7 mouse cellular contexts compared by ENCODE assay signal in genomic region chr16:17733646-17734045, GRCm38 (mm10). TPM values are rescaled to one million over a fixed set of nuclear protein-coding genes. Genes with fewer than 3 reads are reported as not detected.
A peak's percentile ranks its signal among the peaks of the same experiment; 100 is the strongest.
DNase-seq lines count a peak whose midpoint lies in the region; ATAC-seq and TF ChIP-seq lines count a peak whose summit lies in the region.

No protein-coding gene starts in this region.

- H3K36me3 ChIP-seq in kidney, embryonic 15.5 days = no peaks in the 10 kb centered on the region
- H3K36me3 ChIP-seq in ES-Bruce4 (ENCODE audit: control insufficient read depth, insufficient read depth, low read length, poor library complexity, severe bottlenecking) = no peaks in the 10 kb centered on the region
- no peaks in the 10 kb centered on the region for H3K36me3 ChIP-seq in midbrain, embryonic 16.5 days (ENCODE audit: control insufficient read depth, insufficient read depth, low read length)

- TF ChIP-seq POLR2A in ES-Bruce4 (IDR thresholded peaks at IDR 0.05; ENCODE audit: insufficient read depth, low read length) = no peak
- TF ChIP-seq POLR2A in embryonic fibroblast, embryonic 13.5 days (IDR thresholded peaks at IDR 0.05; ENCODE audit: low read depth, low read length) = no peak

- no peak for DNase-seq in kidney, postnatal 25 days
- DNase-seq in adrenal gland, postnatal 10 days = no peak
- DNase-seq in cerebellum, adult 18-20 months = no peak

- no peaks in the 10 kb centered on the region for H3K27me3 ChIP-seq in kidney, embryonic 15.5 days
- H3K27me3 ChIP-seq in ES-Bruce4 (ENCODE audit: control insufficient read depth, insufficient read depth, low read length, poor library complexity, severe bottlenecking) = peaks cover 6% of the 10 kb centered on the region; the same call in 1 of the 2 replicates
- no peaks in the 10 kb centered on the region for H3K27me3 ChIP-seq in midbrain, embryonic 16.5 days (ENCODE audit: control insufficient read depth, insufficient read depth, low read depth, low read length)

- no peak for TF ChIP-seq EP300 in ES-Bruce4 (IDR thresholded peaks at IDR 0.05; ENCODE audit: insufficient read depth, low read depth, low read length)

- no peaks in the 10 kb centered on the region for H3K4me1 ChIP-seq in kidney, embryonic 15.5 days
- H3K4me1 ChIP-seq in ES-Bruce4 (ENCODE audit: control insufficient read depth, insufficient read depth, low read length) = no peaks in the 10 kb centered on the region
- H3K4me1 ChIP-seq in embryonic fibroblast, embryonic 13.5 days (ENCODE audit: control insufficient read depth, insufficient read depth, low read length) = peaks cover 11% of the 10 kb centered on the region
- H3K4me1 ChIP-seq in midbrain, embryonic 16.5 days (ENCODE audit: control insufficient read depth, insufficient read depth, low read length) = no peaks in the 10 kb centered on the region

- no peak for TF ChIP-seq CTCF in ES-Bruce4 (IDR thresholded peaks at IDR 0.05; ENCODE audit: low read depth, low read length)
- no peak for TF ChIP-seq CTCF in embryonic fibroblast, embryonic 13.5 days (IDR thresholded peaks at IDR 0.05; ENCODE audit: borderline replicate concordance, insufficient read depth, low read length)

- H3K9me3 ChIP-seq in kidney, embryonic 15.5 days (replicated peaks) = no peaks in the 10 kb centered on the region
- no peaks in the 10 kb centered on the region for H3K9me3 ChIP-seq in ES-Bruce4 (replicated peaks; ENCODE audit: control insufficient read depth, insufficient read depth, low read length, poor library complexity, severe bottlenecking)
- no peaks in the 10 kb centered on the region for H3K9me3 ChIP-seq in midbrain, embryonic 16.5 days (replicated peaks; ENCODE audit: control insufficient read depth, low read length, poor library complexity, severe bottlenecking)

- no peak overlapping the region for H3K27ac ChIP-seq in kidney, embryonic 15.5 days
- no peak overlapping the region for H3K27ac ChIP-seq in ES-Bruce4 (ENCODE audit: insufficient read depth, low read length)
- peak overlapping the region; percentile 65 for H3K27ac ChIP-seq in embryonic fibroblast, embryonic 13.5 days (ENCODE audit: insufficient read depth, low read length)
- H3K27ac ChIP-seq in midbrain, embryonic 16.5 days (ENCODE audit: low read length) = no peak overlapping the region

- H3K4me3 ChIP-seq in kidney, embryonic 15.5 days (replicated peaks) = peak overlapping the region; percentile 18; the same call in 1 of the 2 replicates
- H3K4me3 ChIP-seq in ES-Bruce4 (ENCODE audit: low read depth, low read length) = no peak overlapping the region
- H3K4me3 ChIP-seq in embryonic fibroblast, embryonic 13.5 days (ENCODE audit: insufficient read depth, low read length) = no peak overlapping the region
- peak overlapping the region; percentile 15; the same call in 1 of the 2 replicates for H3K4me3 ChIP-seq in midbrain, embryonic 16.5 days (ENCODE audit: low read depth, low read length)

- peak overlapping the region; percentile 53 for H3K4me2 ChIP-seq in kidney, embryonic 15.5 days
- peak overlapping the region; percentile 39 for H3K4me2 ChIP-seq in midbrain, embryonic 16.5 days (ENCODE audit: low read length)

- WGBS in kidney, embryonic 15.5 days = 75% methylated on average over 2 of the region's 2 CpGs
- WGBS in midbrain, embryonic 16.5 days = 64% methylated on average over 2 of the region's 2 CpGs

- ATAC-seq in kidney, embryonic 15.5 days (replicated peaks; ENCODE audit: low FRiP score) = no peak
- ATAC-seq in midbrain, embryonic 16.5 days = no peak

- no peak overlapping the region for H3K9ac ChIP-seq in kidney, embryonic 15.5 days
- 0 out of 2 replicates have a peak overlapping the region, but pooled peaks have one; percentile 55 for H3K9ac ChIP-seq in ES-Bruce4 (ENCODE audit: low read depth, poor library complexity, severe bottlenecking)
- no peak overlapping the region for H3K9ac ChIP-seq in midbrain, embryonic 16.5 days (ENCODE audit: low read depth, low read length)

RNA-seq across cellular contexts. Expression of gene Med15, which starts 1.0 kb away (rescaled TPM):
- 44.4 and 47.9 TPM in 2 replicates for polyA plus RNA-seq in kidney, embryonic 15.5 days (2015; fragmentation: Nextera tagmentation; extraction: Ambion mirVana)
- polyA plus RNA-seq in ES-Bruce4 (2011; ENCODE audit: insufficient read depth, insufficient read length, low read depth, missing spikeins) = 51.5 and 54.7 TPM in 2 replicates
- polyA plus RNA-seq in embryonic fibroblast, embryonic 13.5 days (2011; ENCODE audit: insufficient read length, low read depth, missing spikeins) = 65.3 and 67.2 TPM in 2 replicates
- polyA plus RNA-seq in midbrain, embryonic 16.5 days (2015; fragmentation: Nextera tagmentation; extraction: Ambion mirVana) = 47.5 and 47.9 TPM in 2 replicates
- total RNA-seq in adrenal gland, postnatal 10 days (2021) = 10 to 100 TPM; 42.7 to 55.3 TPM

RNA-seq across cellular contexts. Expression of gene Klhl22, which starts 25.8 kb away (rescaled TPM):
- polyA plus RNA-seq in kidney, embryonic 15.5 days (2015; fragmentation: Nextera tagmentation; extraction: Ambion mirVana) = 65.1 and 71.4 TPM in 2 replicates
- 40.2 and 44.0 TPM in 2 replicates for polyA plus RNA-seq in ES-Bruce4 (2011; ENCODE audit: insufficient read depth, insufficient read length, low read depth, missing spikeins)
- polyA plus RNA-seq in embryonic fibroblast, embryonic 13.5 days (2011; ENCODE audit: insufficient read length, low read depth, missing spikeins) = 53.4 and 63.8 TPM in 2 replicates
- polyA plus RNA-seq in midbrain, embryonic 16.5 days (2015; fragmentation: Nextera tagmentation; extraction: Ambion mirVana) = 86.0 and 89.4 TPM in 2 replicates
- 10 to 100 TPM; 30.6 to 47.9 TPM for total RNA-seq in adrenal gland, postnatal 10 days (2021)

Comparison
In these comparisons a context has a peak if more than half of its experiments do, and no peak if none do; other contexts are left out.
1. H3K4me3 ChIP-seq: peak in kidney, embryonic 15.5 days (single experiment) and midbrain, embryonic 16.5 days (single experiment); none in ES-Bruce4 (single experiment) and embryonic fibroblast, embryonic 13.5 days (single experiment).